Mouse (Mus musculus) liver, postnatal 0 days (tissue): ENCODE data around the gene Fam104a. TPM values are rescaled to one million over a fixed set of nuclear protein-coding genes. Genes with fewer than 3 reads are reported as not detected.
A peak's percentile ranks its signal among the peaks of the same experiment; 100 is the strongest.

Experiments used
- ATAC-seq: fragments of 200-750 bp; cut with Nextera tagmentation; 2 replicates; pipeline ENCODE4 v1.8.0; 2017; ENCODE audit warnings: mild to moderate bottlenecking, moderate library complexity
- DNase-seq: peaks from one replicate; pipeline ENCODE4 v3.0.0-alpha.2; 2016
- H3K27ac ChIP-seq: fragments of 300-500 bp; sonication (generic); 2 replicates; pipeline ENCODE4 v1.5.1; 2014; ENCODE audit warnings: antibody characterized with exemption, moderate library complexity, mild to moderate bottlenecking, low read depth
- H3K27me3 ChIP-seq: fragments of 300-500 bp; sonication (generic); 2 replicates; pipeline ENCODE4 v1.6.1; 2014; ENCODE audit warnings: low read length, control low read depth, mixed read lengths; ENCODE audit not compliant: insufficient read depth
- H3K36me3 ChIP-seq: fragments of 300-500 bp; sonication (generic); replicated peaks from 2 replicates; pipeline ENCODE4 v1.6.1; 2014; ENCODE audit warnings: mild to moderate bottlenecking, control low read depth, low read length, moderate library complexity, mixed read lengths; ENCODE audit not compliant: insufficient read depth
- H3K4me1 ChIP-seq: fragments of 300-500 bp; sonication (generic); 2 replicates; pipeline ENCODE4 v1.6.1; 2014; ENCODE audit warnings: antibody characterized with exemption, mild to moderate bottlenecking, control low read depth; ENCODE audit not compliant: insufficient read depth
- H3K4me2 ChIP-seq: fragments of 300-500 bp; sonication (generic); 2 replicates; pipeline ENCODE4 v1.6.1; 2014; ENCODE audit warnings: low read depth, mild to moderate bottlenecking, low read length, moderate library complexity, mixed read lengths
- H3K4me3 ChIP-seq: fragments of 300-500 bp; sonication (generic); 2 replicates; pipeline ENCODE4 v1.5.1; 2014; ENCODE audit warnings: low read depth, low read length
- H3K9ac ChIP-seq: fragments of 300-500 bp; sonication (generic); replicated peaks from 2 replicates; pipeline ENCODE4 v1.6.1; 2014; ENCODE audit warnings: mild to moderate bottlenecking, moderate library complexity
- H3K9me3 ChIP-seq: fragments of 300-500 bp; sonication (generic); 2 replicates; pipeline ENCODE4 v1.6.1; 2016; ENCODE audit warnings: mild to moderate bottlenecking, control low read depth, low read length, mixed read lengths
- CTCF ChIP-seq: sonication (generic); IDR thresholded peaks from 2 replicates; pipeline ENCODE4 v1.5.1; 2016; ENCODE audit warnings: antibody characterized with exemption, low read depth
- EP300 ChIP-seq: IDR thresholded peaks from 2 replicates; pipeline ENCODE4 v1.6.1; 2016; ENCODE audit warnings: antibody characterized with exemption, low read depth, mild to moderate bottlenecking
- WGBS: fragments of 180-500 bp; shearing (Covaris S2); extraction: QIAGEN DNeasy Blood & Tissue Kit; methylation state at CpG from one replicate; pipeline ENCODE4 v1.1.7; 2014; ENCODE audit not compliant: insufficient replicate concordance; 5-methylcytosine and 5-hydroxymethylcytosine counted together
- polyA plus RNA-seq: library from polyadenylated mRNA; unstranded; fragments of >200 nt; fragmentation: Nextera tagmentation; extraction: Ambion mirVana; gene quantifications from 2 replicates; pipeline ENCODE4 v1.2.1, GENCODE M21; 2015

Gene Fam104a
- polyA plus RNA-seq, 1 experiment from 2014 or later = 26.5 TPM

- H3K9me3 ChIP-seq = no peaks in the 10 kb centered on the region
- no peak; the same call in 1 of the 2 replicates for ATAC-seq
- H3K4me3 ChIP-seq = no peak overlapping the region
- H3K36me3 ChIP-seq = peaks cover 41% of the 10 kb centered on the region
- TF ChIP-seq EP300 (no peak), CTCF (no peak)
- no peak for DNase-seq
- no peak overlapping the region for H3K9ac ChIP-seq
- peaks cover 28% of the 10 kb centered on the region for H3K4me1 ChIP-seq
- H3K4me2 ChIP-seq = no peak overlapping the region
- 53% methylated on average over 4 of the region's 4 CpGs for WGBS
- H3K27ac ChIP-seq = no peak overlapping the region
- no peaks in the 10 kb centered on the region for H3K27me3 ChIP-seq
Observed at GRCm38 (mm10) chr11:113669711-113670110, 14.2 kb downstream of the Fam104a start.

- H3K36me3 ChIP-seq = peaks cover 41% of the 10 kb centered on the region
- no peak overlapping the region for H3K4me3 ChIP-seq
- WGBS = 75% methylated on average over 5 of the region's 5 CpGs
- DNase-seq (no peak), ATAC-seq (no peak)
- H3K9me3 ChIP-seq = no peaks in the 10 kb centered on the region
- H3K27me3 ChIP-seq = no peaks in the 10 kb centered on the region
- H3K27ac ChIP-seq = no peak overlapping the region
- no peak overlapping the region for H3K4me2 ChIP-seq
- TF ChIP-seq CTCF (no peak), EP300 (no peak)
- H3K4me1 ChIP-seq = peaks cover 28% of the 10 kb centered on the region
- no peak overlapping the region for H3K9ac ChIP-seq
Observed at GRCm38 (mm10) chr11:113668857-113669256, 15.1 kb downstream of the Fam104a start.

- no peaks in the 10 kb centered on the region for H3K9me3 ChIP-seq
- peak overlapping the region; percentile 36; the same call in 1 of the 2 replicates for H3K27ac ChIP-seq
- peaks cover 40% of the 10 kb centered on the region for H3K36me3 ChIP-seq
- ATAC-seq (no peak), DNase-seq (no peak)
- H3K9ac ChIP-seq = no peak overlapping the region
- 59% methylated on average over 4 of the region's 4 CpGs for WGBS
- no peaks in the 10 kb centered on the region for H3K27me3 ChIP-seq
- H3K4me1 ChIP-seq = peaks cover 28% of the 10 kb centered on the region
- no peak overlapping the region for H3K4me2 ChIP-seq
- TF ChIP-seq CTCF (no peak), EP300 (no peak)
- H3K4me3 ChIP-seq = no peak overlapping the region
Observed at GRCm38 (mm10) chr11:113667704-113668103, 16.3 kb downstream of the Fam104a start.

- WGBS = 64% methylated on average over 2 of the region's 2 CpGs
- TF ChIP-seq EP300 (no peak), CTCF (no peak)
- Histone ChIP-seq H3K4me3 (no peak overlapping the region), H3K4me1 (peaks cover 28% of the 10 kb centered on the region), H3K9ac (no peak overlapping the region), H3K27me3 (no peaks in the 10 kb centered on the region), H3K36me3 (peaks cover 41% of the 10 kb centered on the region), H3K27ac (peak overlapping the region; percentile 36), H3K4me2 (0 out of 2 replicates have a peak overlapping the region, but pooled peaks have one; percentile 5), H3K9me3 (no peaks in the 10 kb centered on the region)
- DNase-seq = no peak
- ATAC-seq = peak; percentile 47; the same call in 1 of the 2 replicates
Observed at GRCm38 (mm10) chr11:113667122-113667521, 16.8 kb downstream of the Fam104a start.

- Histone ChIP-seq H3K27me3 (no peaks in the 10 kb centered on the region), H3K9ac (no peak overlapping the region), H3K4me3 (no peak overlapping the region), H3K27ac (peak overlapping the region; percentile 36; the same call in 1 of the 2 replicates), H3K36me3 (peaks cover 45% of the 10 kb centered on the region), H3K9me3 (no peaks in the 10 kb centered on the region), H3K4me1 (peaks cover 28% of the 10 kb centered on the region), H3K4me2 (peak overlapping the region; percentile 5; the same call in 1 of the 2 replicates)
- WGBS = 41% methylated on average over 10 of the region's 10 CpGs
- peak; percentile 38 for DNase-seq
- peak; percentile 35; the same call in 1 of the 2 replicates for ATAC-seq
- TF ChIP-seq CTCF = no peak
- no peak for TF ChIP-seq EP300
Observed at GRCm38 (mm10) chr11:113666648-113667047, 17.3 kb downstream of the Fam104a start.

GRCm38 (mm10) chr11:113666205-113666604, 17.8 kb downstream of the Fam104a start:
- Histone ChIP-seq H3K9ac (no peak overlapping the region), H3K4me3 (no peak overlapping the region), H3K4me2 (peak overlapping the region; percentile 5; the same call in 1 of the 2 replicates), H3K4me1 (peaks cover 28% of the 10 kb centered on the region), H3K27me3 (no peaks in the 10 kb centered on the region), H3K36me3 (peaks cover 45% of the 10 kb centered on the region), H3K9me3 (no peaks in the 10 kb centered on the region), H3K27ac (no peak overlapping the region)
- WGBS = 50% methylated on average over 6 of the region's 6 CpGs
- TF ChIP-seq CTCF (no peak), EP300 (peak; percentile 29; the same call in 1 of the 2 replicates)
- no peak for DNase-seq
- ATAC-seq = peak; percentile 43

- WGBS = 85% methylated on average over 2 of the region's 2 CpGs
- no peak for DNase-seq
- no peak overlapping the region for H3K4me2 ChIP-seq
Observed at GRCm38 (mm10) chr11:113664279-113664678, 19.7 kb downstream of the Fam104a start.

More at GRCm38 (mm10) chr11:113664279-113664678, 19.7 kb downstream of the Fam104a start:
- Histone ChIP-seq H3K4me1 (peaks cover 20% of the 10 kb centered on the region), H3K4me3 (no peak overlapping the region), H3K27me3 (no peaks in the 10 kb centered on the region), H3K27ac (no peak overlapping the region), H3K9ac (no peak overlapping the region), H3K9me3 (no peaks in the 10 kb centered on the region), H3K36me3 (peaks cover 54% of the 10 kb centered on the region)
- no peak for TF ChIP-seq EP300
- no peak for TF ChIP-seq CTCF
- ATAC-seq = no peak
